Mouse (Mus musculus) forebrain, postnatal 0 days (tissue): ENCODE data around the gene Tatdn3. TPM values are rescaled to one million over a fixed set of nuclear protein-coding genes. Genes with fewer than 3 reads are reported as not detected.

ENCODE experiments used
- ATAC-seq: fragments of 200-750 bp; cut with Nextera tagmentation; 2 replicates; pipeline ENCODE4 v1.8.0; 2017; ENCODE audit warnings: mild to moderate bottlenecking, moderate library complexity
- DNase-seq: peaks from one replicate; pipeline ENCODE4 v3.0.0-alpha.2; 2015
- H3K27ac ChIP-seq: fragments of 300-500 bp; sonication (generic); 2 replicates; pipeline ENCODE4 v1.5.1; 2014; ENCODE audit warnings: low read depth, mild to moderate bottlenecking, antibody characterized with exemption, low read length, moderate library complexity, mixed read lengths
- H3K27me3 ChIP-seq: fragments of 300-500 bp; sonication (generic); 2 replicates; pipeline ENCODE4 v1.6.1; 2014; ENCODE audit warnings: mild to moderate bottlenecking, low read length, mixed read lengths; ENCODE audit not compliant: insufficient read depth
- H3K36me3 ChIP-seq: fragments of 300-500 bp; sonication (generic); 2 replicates; pipeline ENCODE4 v1.6.1; 2014; ENCODE audit warnings: mild to moderate bottlenecking, moderate library complexity; ENCODE audit not compliant: insufficient read depth
- H3K4me1 ChIP-seq: fragments of 300-500 bp; sonication (generic); 2 replicates; pipeline ENCODE4 v1.6.1; 2014; ENCODE audit warnings: antibody characterized with exemption; ENCODE audit not compliant: insufficient read depth
- H3K4me2 ChIP-seq: fragments of 300-500 bp; sonication (generic); 2 replicates; pipeline ENCODE4 v1.6.1; 2014; ENCODE audit warnings: low read depth, mild to moderate bottlenecking, moderate library complexity
- H3K4me3 ChIP-seq: fragments of 300-500 bp; sonication (generic); 2 replicates; pipeline ENCODE4 v1.5.1; 2014; ENCODE audit warnings: low read depth, low read length, mixed read lengths
- H3K9ac ChIP-seq: fragments of 300-500 bp; sonication (generic); 2 replicates; pipeline ENCODE4 v1.6.1; 2014; ENCODE audit warnings: mild to moderate bottlenecking
- H3K9me3 ChIP-seq: fragments of 300-500 bp; sonication (generic); 2 replicates; pipeline ENCODE4 v1.6.1; 2016; ENCODE audit warnings: low read length
- CTCF ChIP-seq: sonication (generic); IDR thresholded peaks from 2 replicates; pipeline ENCODE4 v1.5.1; 2016; ENCODE audit warnings: antibody characterized with exemption, control low read depth, low read depth
- WGBS: fragments of 180-500 bp; shearing (Covaris S2); extraction: QIAGEN DNeasy Blood & Tissue Kit; methylation state at CpG from one replicate; pipeline ENCODE4 v1.1.7; 2014; 5-methylcytosine and 5-hydroxymethylcytosine counted together
- polyA plus RNA-seq: library from polyadenylated mRNA; unstranded; fragments of >200 nt; fragmentation: Nextera tagmentation; extraction: Ambion mirVana; gene quantifications from 2 replicates; pipeline ENCODE4 v1.2.1, GENCODE M21; 2015
- total RNA-seq: library from RNA; depleted of rRNA; stranded (reverse); fragments of >200 nt; gene quantifications from 2 replicates; pipeline ENCODE4 v1.2.3, GENCODE M21; 2014; rRNA removed

Tatdn3 gene
- total and polyA plus RNA-seq, 2 experiments from 2014 or later = 13.2 to 23.0 TPM

DNA sequence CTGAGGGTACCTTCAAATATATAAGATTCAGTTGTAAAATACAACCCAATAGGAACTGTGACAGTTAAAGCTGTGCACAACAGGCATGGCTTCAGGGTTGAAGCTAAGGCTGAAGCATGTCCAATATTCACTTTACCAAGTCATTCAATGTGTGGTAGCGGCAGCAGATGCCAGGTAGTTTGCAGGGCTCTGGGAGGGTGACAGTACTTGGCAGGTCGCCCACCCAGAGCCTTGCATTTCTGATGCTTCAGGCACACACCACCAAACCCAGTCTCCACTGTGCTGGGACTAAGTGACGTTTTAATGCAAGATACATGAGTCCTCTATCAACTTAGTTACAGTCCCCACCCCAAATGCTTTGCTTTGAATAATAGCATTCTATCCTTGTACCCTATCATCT lies 62.0 kb downstream of the Tatdn3 start:
- 0 out of 2 replicates have a peak, but pooled peaks cover 7% of the 10 kb centered on the region for H3K9me3 ChIP-seq
- H3K27ac ChIP-seq = no peak overlapping the region
- no peak overlapping the region for H3K4me3 ChIP-seq
- TF ChIP-seq CTCF = no peak
- ATAC-seq (no peak), DNase-seq (no peak)
- peaks cover 16% of the 10 kb centered on the region; the same call in 1 of the 2 replicates for H3K36me3 ChIP-seq
- H3K4me1 ChIP-seq = no peaks in the 10 kb centered on the region
- 52% methylated on average over 3 of the region's 3 CpGs for WGBS
- no peak overlapping the region for H3K9ac ChIP-seq
- H3K27me3 ChIP-seq = no peaks in the 10 kb centered on the region
- no peak overlapping the region for H3K4me2 ChIP-seq

- DNase-seq (no peak), ATAC-seq (no peak)
- H3K4me2 ChIP-seq = no peak overlapping the region
- H3K9me3 ChIP-seq = 0 out of 2 replicates have a peak, but pooled peaks cover 7% of the 10 kb centered on the region
- TF ChIP-seq CTCF = no peak
- no peak overlapping the region for H3K4me3 ChIP-seq
- no peaks in the 10 kb centered on the region for H3K36me3 ChIP-seq
- no peaks in the 10 kb centered on the region for H3K27me3 ChIP-seq
- no peak overlapping the region for H3K9ac ChIP-seq
- 97% methylated on average over 1 of the region's 1 CpGs for WGBS
- no peaks in the 10 kb centered on the region for H3K4me1 ChIP-seq
- H3K27ac ChIP-seq = no peak overlapping the region
Measured at GRCm38 (mm10) chr1:190998027-190998426, 64.7 kb downstream of the Tatdn3 start.

GRCm38 (mm10) chr1:190996346-190996877 lies 66.3 kb downstream of the Tatdn3 start:
- 0 out of 2 replicates have a peak, but pooled peaks cover 7% of the 10 kb centered on the region for H3K9me3 ChIP-seq
- H3K27ac ChIP-seq = no peak overlapping the region
- WGBS = 72% methylated on average over 6 of the region's 6 CpGs
- no peaks in the 10 kb centered on the region for H3K4me1 ChIP-seq
- DNase-seq (no peak), ATAC-seq (no peak)
- H3K4me2 ChIP-seq = no peak overlapping the region
- no peak overlapping the region for H3K4me3 ChIP-seq
- TF ChIP-seq CTCF = peak; percentile 54
- H3K27me3 ChIP-seq = no peaks in the 10 kb centered on the region
- H3K36me3 ChIP-seq = no peaks in the 10 kb centered on the region
- no peak overlapping the region for H3K9ac ChIP-seq

Other genes starting within 250 kb of the Tatdn3 start
- gene Rps6kc1, start 151.2 kb downstream of the Tatdn3 start, total RNA-seq = 42.8 and 47.4 TPM in 2 replicates
- 23.0 and 26.1 TPM in 2 replicates for gene Rps6kc1, start 151.2 kb downstream of the Tatdn3 start, polyA plus RNA-seq
- 48.5 and 49.1 TPM in 2 replicates for gene Angel2, start 137.8 kb downstream of the Tatdn3 start, total RNA-seq
- gene Angel2, start 137.8 kb downstream of the Tatdn3 start, polyA plus RNA-seq = 44.3 and 47.7 TPM in 2 replicates
- 46.4 and 47.5 TPM in 2 replicates for gene Vash2, start 83.6 kb downstream of the Tatdn3 start, total RNA-seq
- gene Vash2, start 83.6 kb downstream of the Tatdn3 start, polyA plus RNA-seq = 60.9 and 63.7 TPM in 2 replicates
- gene Flvcr1, start 36.8 kb downstream of the Tatdn3 start, total RNA-seq = 28.8 and 33.9 TPM in 2 replicates
- 5.1 and 7.6 TPM in 2 replicates for gene Flvcr1, start 36.8 kb downstream of the Tatdn3 start, polyA plus RNA-seq
- gene Spata45, start 26.3 kb downstream of the Tatdn3 start, total RNA-seq = not detected in 2 replicates
- gene Spata45, start 26.3 kb downstream of the Tatdn3 start, polyA plus RNA-seq = not detected in 2 replicates
- 2.1 and 4.7 TPM in 2 replicates for gene Nsl1, start 80 bp upstream of the Tatdn3 start, total RNA-seq
- gene Nsl1, start 80 bp upstream of the Tatdn3 start, polyA plus RNA-seq = 1.2 and 2.5 TPM in 2 replicates
- 1.4 and 1.8 TPM in 2 replicates for gene Batf3, start 34.9 kb upstream of the Tatdn3 start, total RNA-seq
- gene Batf3, start 34.9 kb upstream of the Tatdn3 start, polyA plus RNA-seq = 1.2 and 1.3 TPM in 2 replicates
- not detected in 2 replicates for gene Fam71a, start 101.9 kb upstream of the Tatdn3 start, total RNA-seq
- not detected in 2 replicates for gene Fam71a, start 101.9 kb upstream of the Tatdn3 start, polyA plus RNA-seq
- 0.62 and 1.5 TPM in 2 replicates for gene Atf3, start 155.1 kb upstream of the Tatdn3 start, total RNA-seq
- gene Atf3, start 155.1 kb upstream of the Tatdn3 start, polyA plus RNA-seq = 1.1 and 1.4 TPM in 2 replicates